Mouse (Mus musculus) bone marrow, adult 2 months (tissue): ENCODE measurements around the gene Wasf3.
"Not testable (repeated sequence)": the region's sequence is repeated elsewhere in the genome, so short reads cannot be mapped to it uniquely, and the experiment has no call there.

Source experiments
- CTCF ChIP-seq: fragments of 200-500 bp; IDR thresholded peaks from 2 replicates; pipeline ENCODE4 v1.5.1; 2011; ENCODE audit warnings: low read length, control low read depth; ENCODE audit not compliant: control insufficient read depth, insufficient read depth
- POLR2A ChIP-seq: fragments of 200-500 bp; IDR thresholded peaks from 2 replicates; pipeline ENCODE4 v1.6.1; 2011; ENCODE audit warnings: low read depth, mild to moderate bottlenecking, control low read depth, low read length, borderline replicate concordance; ENCODE audit not compliant: control insufficient read depth

- TF ChIP-seq CTCF, POLR2A: not testable (repeated sequence)
Observed at GRCm38 (mm10) chr5:146479564-146479963, 94.8 kb downstream of the Wasf3 start.
